Mouse (Mus musculus) lung, adult 2 months (tissue): Measurements from ENCODE around the gene Pomt2.

Experiments
- CTCF ChIP-seq: fragments of 200-500 bp; IDR thresholded peaks from 2 replicates; pipeline ENCODE4 v1.5.1; 2011; ENCODE audit warnings: mild to moderate bottlenecking, low read length, control low read depth; ENCODE audit not compliant: insufficient read depth
- POLR2A ChIP-seq: fragments of 200-500 bp; IDR thresholded peaks from 2 replicates; pipeline ENCODE4 v1.6.1; 2011; ENCODE audit warnings: low read depth, mild to moderate bottlenecking, control low read depth, low read length, borderline replicate concordance; ENCODE audit errors: extremely low read depth

- TF ChIP-seq CTCF (no peak), POLR2A (no peak)
These were observed 71.2 kb downstream of the Pomt2 start for GRCm38 (mm10) chr12:87076610-87077009.
